Mouse (Mus musculus) bone marrow macrophage, adult 2 months (primary cell): Measurements from ENCODE around the gene Ccdc57.

Source experiments
- CTCF ChIP-seq: IDR thresholded peaks from 2 replicates; pipeline ENCODE4 v1.5.1; 2012; ENCODE audit warnings: low read depth, mild to moderate bottlenecking, low read length, moderate library complexity
- POLR2A ChIP-seq: IDR thresholded peaks from 2 replicates; pipeline ENCODE4 v1.6.1; 2012; ENCODE audit warnings: mild to moderate bottlenecking, low read depth, low read length, borderline replicate concordance

- TF ChIP-seq POLR2A (no peak), CTCF (no peak)
Measured at GRCm38 (mm10) chr11:120865816-120866215, 66.9 kb downstream of the Ccdc57 start.
